Mouse (Mus musculus): ENCODE results near the gene Olfr971. TPM values are rescaled to one million over a fixed set of nuclear protein-coding genes. Genes with fewer than 3 reads are reported as not detected.

Olfr971 gene
- not detected for polyA plus RNA-seq (2014; fragmentation: Illumina TruSeq; extraction: RNeasy Lipid Tissue Mini Kit (QIAGEN cat#74804); ENCODE audit: low read depth, low replicate concordance)

GRCm38 (mm10) chr9:39836576-39836975 lies at the start of gene Olfr971:
Gene Olfr971, plus strand, starts transcription at chr9:39836876.

GRCm38 (mm10) chr9:39790558-39790957 lies 46.1 kb upstream of the Olfr971 start, which contains the start of gene Olfr969:
Gene Olfr969, plus strand, starts transcription at chr9:39790945.

DNA sequence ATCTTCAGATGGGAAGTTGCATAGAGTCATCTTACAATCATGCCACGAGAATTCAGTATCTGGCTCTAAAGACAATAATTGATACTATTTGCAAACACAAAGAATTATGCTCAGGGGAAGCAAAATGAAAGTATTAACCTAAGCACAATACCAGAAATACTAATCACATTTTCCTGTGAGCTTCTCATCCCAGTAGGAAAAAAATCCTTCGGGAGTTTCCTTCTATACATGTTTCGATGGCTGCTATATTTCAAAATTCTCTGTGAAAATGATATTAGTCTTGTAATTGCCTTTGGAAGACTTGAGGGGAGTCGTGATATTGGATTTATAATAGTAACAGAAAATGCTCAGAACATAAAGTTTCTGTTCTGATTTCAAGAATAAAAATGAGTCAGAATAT lies 28.1 kb upstream of the Olfr971 start, which contains the start of gene Olfr970:
Gene Olfr970 (plus strand): TSS at position 301 of the 400 bp plus-strand sequence.

GRCm38 (mm10) chr9:39866122-39866521 lies 29.4 kb downstream of the Olfr971 start, which contains the start of gene Olfr972:
Gene Olfr972, plus strand, starts transcription at chr9:39866422.

Other genes starting within 250 kb of the Olfr971 start
- 11.8 TPM for gene AW551984, start 232.5 kb upstream of the Olfr971 start, polyA plus RNA-seq (2014; fragmentation: Illumina TruSeq; extraction: RNeasy Lipid Tissue Mini Kit (QIAGEN cat#74804); ENCODE audit: low read depth, low replicate concordance)
- not detected for gene Olfr148, start 226.2 kb upstream of the Olfr971 start, polyA plus RNA-seq (2014; fragmentation: Illumina TruSeq; extraction: RNeasy Lipid Tissue Mini Kit (QIAGEN cat#74804); ENCODE audit: low read depth, low replicate concordance)
- gene Olfr960, start 215.5 kb upstream of the Olfr971 start, polyA plus RNA-seq (2014; fragmentation: Illumina TruSeq; extraction: RNeasy Lipid Tissue Mini Kit (QIAGEN cat#74804); ENCODE audit: low read depth, low replicate concordance): not detected
- not detected for gene Olfr961, start 191.8 kb upstream of the Olfr971 start, polyA plus RNA-seq (2014; fragmentation: Illumina TruSeq; extraction: RNeasy Lipid Tissue Mini Kit (QIAGEN cat#74804); ENCODE audit: low read depth, low replicate concordance)
- not detected for gene Olfr963, start 169.7 kb upstream of the Olfr971 start, polyA plus RNA-seq (2014; fragmentation: Illumina TruSeq; extraction: RNeasy Lipid Tissue Mini Kit (QIAGEN cat#74804); ENCODE audit: low read depth, low replicate concordance)
- not detected for gene Olfr149, start 129.8 kb upstream of the Olfr971 start, polyA plus RNA-seq (2014; fragmentation: Illumina TruSeq; extraction: RNeasy Lipid Tissue Mini Kit (QIAGEN cat#74804); ENCODE audit: low read depth, low replicate concordance)
- gene Olfr965, start 125.5 kb upstream of the Olfr971 start, polyA plus RNA-seq (2014; fragmentation: Illumina TruSeq; extraction: RNeasy Lipid Tissue Mini Kit (QIAGEN cat#74804); ENCODE audit: low read depth, low replicate concordance): not detected
- not detected for gene Olfr150, start 105.9 kb upstream of the Olfr971 start, polyA plus RNA-seq (2014; fragmentation: Illumina TruSeq; extraction: RNeasy Lipid Tissue Mini Kit (QIAGEN cat#74804); ENCODE audit: low read depth, low replicate concordance)
- not detected for gene Olfr967, start 90.6 kb upstream of the Olfr971 start, polyA plus RNA-seq (2014; fragmentation: Illumina TruSeq; extraction: RNeasy Lipid Tissue Mini Kit (QIAGEN cat#74804); ENCODE audit: low read depth, low replicate concordance)
- not detected for gene Olfr968, start 53.6 kb upstream of the Olfr971 start, polyA plus RNA-seq (2014; fragmentation: Illumina TruSeq; extraction: RNeasy Lipid Tissue Mini Kit (QIAGEN cat#74804); ENCODE audit: low read depth, low replicate concordance)
- gene Olfr969, start 45.9 kb upstream of the Olfr971 start, polyA plus RNA-seq (2014; fragmentation: Illumina TruSeq; extraction: RNeasy Lipid Tissue Mini Kit (QIAGEN cat#74804); ENCODE audit: low read depth, low replicate concordance): not detected
- not detected for gene Olfr970, start 28.0 kb upstream of the Olfr971 start, polyA plus RNA-seq (2014; fragmentation: Illumina TruSeq; extraction: RNeasy Lipid Tissue Mini Kit (QIAGEN cat#74804); ENCODE audit: low read depth, low replicate concordance)
- gene Olfr972, start 29.5 kb downstream of the Olfr971 start, polyA plus RNA-seq (2014; fragmentation: Illumina TruSeq; extraction: RNeasy Lipid Tissue Mini Kit (QIAGEN cat#74804); ENCODE audit: low read depth, low replicate concordance): not detected
- gene Olfr229, start 70.5 kb downstream of the Olfr971 start, polyA plus RNA-seq (2014; fragmentation: Illumina TruSeq; extraction: RNeasy Lipid Tissue Mini Kit (QIAGEN cat#74804); ENCODE audit: low read depth, low replicate concordance): not detected
- gene Olfr974, start 100.6 kb downstream of the Olfr971 start, polyA plus RNA-seq (2014; fragmentation: Illumina TruSeq; extraction: RNeasy Lipid Tissue Mini Kit (QIAGEN cat#74804); ENCODE audit: low read depth, low replicate concordance): not detected
- not detected for gene Olfr975, start 115.2 kb downstream of the Olfr971 start, polyA plus RNA-seq (2014; fragmentation: Illumina TruSeq; extraction: RNeasy Lipid Tissue Mini Kit (QIAGEN cat#74804); ENCODE audit: low read depth, low replicate concordance)
- not detected for gene Olfr976, start 124.3 kb downstream of the Olfr971 start, polyA plus RNA-seq (2014; fragmentation: Illumina TruSeq; extraction: RNeasy Lipid Tissue Mini Kit (QIAGEN cat#74804); ENCODE audit: low read depth, low replicate concordance)
- gene Olfr978, start 155.2 kb downstream of the Olfr971 start, polyA plus RNA-seq (2014; fragmentation: Illumina TruSeq; extraction: RNeasy Lipid Tissue Mini Kit (QIAGEN cat#74804); ENCODE audit: low read depth, low replicate concordance): not detected
- gene Olfr979, start 166.6 kb downstream of the Olfr971 start, polyA plus RNA-seq (2014; fragmentation: Illumina TruSeq; extraction: RNeasy Lipid Tissue Mini Kit (QIAGEN cat#74804); ENCODE audit: low read depth, low replicate concordance): not detected
- not detected for gene Olfr980, start 172.7 kb downstream of the Olfr971 start, polyA plus RNA-seq (2014; fragmentation: Illumina TruSeq; extraction: RNeasy Lipid Tissue Mini Kit (QIAGEN cat#74804); ENCODE audit: low read depth, low replicate concordance)
- not detected for gene Olfr981, start 184.6 kb downstream of the Olfr971 start, polyA plus RNA-seq (2014; fragmentation: Illumina TruSeq; extraction: RNeasy Lipid Tissue Mini Kit (QIAGEN cat#74804); ENCODE audit: low read depth, low replicate concordance)
- gene Olfr982, start 237.0 kb downstream of the Olfr971 start, polyA plus RNA-seq (2014; fragmentation: Illumina TruSeq; extraction: RNeasy Lipid Tissue Mini Kit (QIAGEN cat#74804); ENCODE audit: low read depth, low replicate concordance): not detected